Mouse (Mus musculus) erythroblast, embryonic 14.5 days (primary cell): ENCODE measurements around the gene Gng8. TPM values are rescaled to one million over a fixed set of nuclear protein-coding genes. Genes with fewer than 3 reads are reported as not detected.

Source experiments
- H3K27me3 ChIP-seq: 2 replicates; pipeline ENCODE4 v1.6.1; 2012; ENCODE audit warnings: inconsistent platforms; ENCODE audit not compliant: control insufficient read depth
- H3K36me3 ChIP-seq: 2 replicates; pipeline ENCODE4 v1.6.1; 2012; ENCODE audit warnings: mild to moderate bottlenecking, inconsistent platforms; ENCODE audit not compliant: control insufficient read depth
- H3K4me1 ChIP-seq: 2 replicates; pipeline ENCODE4 v1.6.1; 2012; ENCODE audit warnings: inconsistent platforms; ENCODE audit not compliant: control insufficient read depth
- H3K4me3 ChIP-seq: replicated peaks from 2 replicates; pipeline ENCODE3; 2012; ENCODE audit warnings: moderate library complexity, mild to moderate bottlenecking, inconsistent platforms
- H3K9me3 ChIP-seq: 2 replicates; pipeline ENCODE4 v1.6.1; 2012; ENCODE audit warnings: low read length, inconsistent platforms, mixed read lengths; ENCODE audit not compliant: control insufficient read depth
- GATA1 ChIP-seq: IDR thresholded peaks from 2 replicates; pipeline ENCODE4 v1.6.1; 2012; ENCODE audit warnings: low read length, inconsistent platforms, mixed read lengths
- TAL1 ChIP-seq: IDR thresholded peaks from 3 replicates; pipeline ENCODE4 v1.6.1; 2012; ENCODE audit warnings: low read length, inconsistent platforms, mixed read lengths
- polyA plus RNA-seq: library from polyadenylated mRNA; stranded (reverse); fragments of >175 nt; gene quantifications from 2 replicates; pipeline ENCODE4 v1.2.3, GENCODE M21; 2012

The Gng8 gene
- polyA plus RNA-seq, 1 experiment: not detected

- Histone ChIP-seq H3K4me3 (no peak overlapping the region), H3K4me1 (peaks cover 2% of the 10 kb centered on the region; the same call in 1 of the 2 replicates), H3K9me3 (no peaks in the 10 kb centered on the region; the same call in 1 of the 2 replicates), H3K27me3 (peaks cover 59% of the 10 kb centered on the region), H3K36me3 (no peaks in the 10 kb centered on the region)
- no peak for TF ChIP-seq GATA1
- TF ChIP-seq TAL1: no peak
These were observed 51.3 kb downstream of the Gng8 start for GRCm38 (mm10) chr7:16942861-16943260.

DNA sequence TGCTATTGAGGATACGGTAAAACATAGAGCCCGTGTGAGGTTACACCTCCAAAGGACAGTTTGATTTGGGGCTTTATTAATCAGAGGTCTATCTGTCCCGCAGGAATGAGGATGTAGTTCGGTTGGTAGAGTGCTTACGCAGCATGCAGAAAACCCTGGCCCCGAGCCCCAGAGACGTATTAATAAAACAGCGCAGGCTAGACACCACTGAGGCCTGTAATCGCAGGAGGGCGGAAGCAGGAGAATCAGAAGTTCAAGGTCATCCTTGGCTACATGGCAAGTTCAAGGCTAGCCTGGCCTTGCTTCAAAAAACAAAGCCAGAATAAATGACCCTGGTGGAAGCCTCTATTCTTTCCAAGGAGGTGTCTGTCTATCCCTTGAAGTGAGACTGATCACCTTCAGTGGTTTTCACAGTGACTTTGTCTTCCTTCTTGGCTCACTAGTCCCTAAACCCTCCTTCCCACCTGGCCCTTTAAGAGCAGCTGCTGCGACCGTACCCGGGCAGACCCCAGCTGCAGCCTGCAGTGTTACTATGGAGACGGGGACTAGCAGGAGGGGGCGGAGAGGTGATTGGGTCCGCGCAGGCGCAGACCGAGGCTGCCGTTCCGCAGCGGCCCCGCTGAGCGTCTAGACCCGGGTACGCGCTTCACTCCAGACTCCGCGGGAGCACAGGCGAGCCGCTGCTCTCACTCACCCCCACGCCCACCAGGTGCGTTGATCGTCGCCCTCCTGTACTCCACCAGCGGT is 52.6 kb downstream of the Gng8 start, which contains the start of gene Pnmal2:
Gene Pnmal2 (plus strand): TSS at position 622 of the 747 bp plus-strand sequence.
- TF ChIP-seq GATA1: no peak
- no peak for TF ChIP-seq TAL1

GRCm38 (mm10) chr7:16944808-16945315 is 53.3 kb downstream of the Gng8 start:
- Histone ChIP-seq H3K27me3 (peaks cover 77% of the 10 kb centered on the region), H3K4me3 (peak overlapping the region; percentile 35)
- TF ChIP-seq TAL1 (no peak), GATA1 (no peak)

More for the DNA sequence above, 52.6 kb downstream of the Gng8 start, which contains the start of gene Pnmal2:
- Histone ChIP-seq H3K9me3 (no peaks in the 10 kb centered on the region; the same call in 1 of the 2 replicates), H3K36me3 (no peaks in the 10 kb centered on the region), H3K4me3 (peak within 1 kb of the TSS; percentile 35), H3K27me3 (peaks cover 72% of the 10 kb centered on the region), H3K4me1 (peaks cover 2% of the 10 kb centered on the region; the same call in 1 of the 2 replicates)

More at GRCm38 (mm10) chr7:16944808-16945315, 53.3 kb downstream of the Gng8 start:
- Histone ChIP-seq H3K9me3 (no peaks in the 10 kb centered on the region; the same call in 1 of the 2 replicates), H3K4me1 (peaks cover 3% of the 10 kb centered on the region), H3K36me3 (no peaks in the 10 kb centered on the region)

Other genes starting within 250 kb of the Gng8 start
- gene Ceacam15, start 216.1 kb upstream of the Gng8 start, polyA plus RNA-seq: not detected in 2 replicates
- not detected in 2 replicates for gene Ceacam9, start 169.9 kb upstream of the Gng8 start, polyA plus RNA-seq
- 136 and 162 TPM in 2 replicates for gene Ap2s1, start 153.4 kb upstream of the Gng8 start, polyA plus RNA-seq
- 24.9 and 33.8 TPM in 2 replicates for gene Slc1a5, start 110.4 kb upstream of the Gng8 start, polyA plus RNA-seq
- gene Strn4, start 75.9 kb upstream of the Gng8 start, polyA plus RNA-seq: 11.1 and 11.3 TPM in 2 replicates
- 1.2 and 1.5 TPM in 2 replicates for gene Fkrp, start 75.1 kb upstream of the Gng8 start, polyA plus RNA-seq
- 0.61 and 0.66 TPM in 2 replicates for gene Prkd2, start 48.9 kb upstream of the Gng8 start, polyA plus RNA-seq
- 0.02 TPM in 2 replicates for gene Dact3, start 16.5 kb upstream of the Gng8 start, polyA plus RNA-seq
- gene Ptgir, start 14.7 kb downstream of the Gng8 start, polyA plus RNA-seq: 0.01 and 0.04 TPM in 2 replicates
- gene Calm3, start 32.3 kb downstream of the Gng8 start, polyA plus RNA-seq: 185 and 208 TPM in 2 replicates
- 0.02 TPM in 1 of 2 replicates, not detected in the other for gene Pnmal2, start 52.9 kb downstream of the Gng8 start, polyA plus RNA-seq
- not detected in 2 replicates for gene Pnmal1, start 67.9 kb downstream of the Gng8 start, polyA plus RNA-seq
- gene Gm42372, start 91.3 kb downstream of the Gng8 start, polyA plus RNA-seq: not detected in 2 replicates
- gene Ccdc8, start 100.9 kb downstream of the Gng8 start, polyA plus RNA-seq: 0.05 and 0.08 TPM in 2 replicates
- gene Ppp5c, start 136.1 kb downstream of the Gng8 start, polyA plus RNA-seq: 7.3 and 7.7 TPM in 2 replicates
- 7.8 and 8.0 TPM in 2 replicates for gene Hif3a, start 170.6 kb downstream of the Gng8 start, polyA plus RNA-seq
- not detected in 2 replicates for gene Psg16, start 182.3 kb downstream of the Gng8 start, polyA plus RNA-seq